Mouse (Mus musculus) urinary bladder, adult 18-20 months (tissue): ENCODE measurements around the gene Cenps.
A peak's percentile ranks its signal among the peaks of the same experiment; 100 is the strongest.
"Not testable (repeated sequence)": the region's sequence is repeated elsewhere in the genome, so short reads cannot be mapped to it uniquely, and the experiment has no call there.

ENCODE experiments used
- DNase-seq, 2 experiments: peaks; one replicate each; pipeline ENCODE4 v3.0.0; 2022; ENCODE audit warnings: low spot score in 2 of 2, mixed read lengths in 2 of 2

Cenps gene

DNA sequence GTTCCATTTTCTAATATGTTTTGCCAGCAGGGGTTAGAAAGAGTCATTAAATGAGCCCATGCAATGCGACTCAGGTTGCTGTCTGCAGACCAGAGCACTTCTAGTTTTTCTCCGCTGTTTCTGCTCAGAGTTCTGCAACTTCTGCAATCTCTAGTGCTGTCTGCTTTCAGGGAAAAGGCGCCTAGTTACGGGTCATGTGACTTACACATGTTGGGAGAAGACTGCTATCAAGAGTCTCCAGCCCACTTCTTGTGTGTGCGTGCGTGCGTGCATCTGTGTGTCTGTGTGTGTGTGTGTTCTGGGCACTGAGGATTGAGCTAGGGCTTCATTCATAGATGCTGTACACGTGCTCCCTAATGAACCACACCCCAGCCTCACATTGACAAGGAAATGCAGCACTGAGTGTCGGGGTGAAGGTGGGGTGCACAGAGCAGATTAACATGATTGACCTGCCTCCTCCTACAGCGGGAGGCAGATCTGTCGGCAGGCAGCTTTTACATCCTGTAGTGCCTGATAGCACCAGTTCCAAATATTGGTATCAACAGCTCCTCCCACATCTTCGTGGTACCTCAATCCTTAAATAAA is 17.4 kb downstream of the Cenps start:
- not testable (repeated sequence) for DNase-seq

DNA sequence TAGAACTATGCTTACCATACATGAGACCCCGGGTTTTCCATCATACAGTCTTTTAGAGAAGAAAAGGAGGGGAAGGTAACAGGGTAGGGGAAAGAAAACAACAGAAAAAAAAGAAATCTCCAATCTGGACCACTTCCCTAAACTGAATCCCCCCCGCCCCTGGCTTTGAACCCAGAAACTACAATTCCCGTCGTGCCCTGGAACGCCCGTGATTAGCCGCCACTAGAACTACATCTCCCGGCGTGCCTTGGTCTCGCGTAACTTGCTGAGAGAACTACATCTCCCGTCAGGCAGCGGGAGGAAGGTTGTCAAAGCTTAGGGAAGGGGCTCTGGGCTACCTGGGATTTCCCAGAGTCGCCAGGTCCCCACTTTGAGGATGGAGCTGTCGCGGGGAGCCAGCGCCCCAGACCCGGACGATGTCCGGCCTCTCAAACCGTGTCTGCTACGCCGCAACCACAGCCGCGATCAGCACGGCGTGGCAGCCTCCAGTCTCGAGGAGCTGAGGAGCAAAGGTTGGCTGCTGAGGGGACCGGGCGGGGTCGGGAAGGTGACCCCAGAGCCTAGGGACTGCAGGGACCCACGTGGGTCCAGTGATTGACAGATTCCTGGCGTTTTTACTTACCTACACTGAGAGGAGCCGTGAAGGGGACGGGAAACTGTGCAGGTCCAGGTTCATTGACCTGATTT is 33.4 kb downstream of the Cenps start, which contains the start of gene Dffa:
Dffa (plus strand) TSS at position 272 of the 687 bp plus-strand sequence.
- peak; percentile 89 to 96 for DNase-seq

DNA sequence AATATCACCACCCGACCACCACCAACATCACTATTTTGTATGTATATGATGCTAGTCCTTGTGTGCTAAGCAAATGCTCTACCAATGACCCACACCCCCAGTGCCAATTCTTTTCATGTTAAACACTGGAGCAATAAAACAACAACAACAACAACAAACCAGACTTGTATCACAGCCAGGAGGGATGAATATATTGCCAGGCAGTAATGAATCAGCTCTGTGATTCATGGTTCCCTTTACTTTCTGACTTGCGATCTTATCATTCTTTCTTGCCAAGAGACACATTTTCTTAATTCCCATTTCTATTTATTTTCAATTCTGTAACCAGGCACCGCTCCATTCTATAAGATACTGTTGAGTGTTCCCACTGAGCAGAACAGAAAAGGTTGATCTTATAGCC is 36.0 kb downstream of the Cenps start:
- DNase-seq, result no peak

DNA sequence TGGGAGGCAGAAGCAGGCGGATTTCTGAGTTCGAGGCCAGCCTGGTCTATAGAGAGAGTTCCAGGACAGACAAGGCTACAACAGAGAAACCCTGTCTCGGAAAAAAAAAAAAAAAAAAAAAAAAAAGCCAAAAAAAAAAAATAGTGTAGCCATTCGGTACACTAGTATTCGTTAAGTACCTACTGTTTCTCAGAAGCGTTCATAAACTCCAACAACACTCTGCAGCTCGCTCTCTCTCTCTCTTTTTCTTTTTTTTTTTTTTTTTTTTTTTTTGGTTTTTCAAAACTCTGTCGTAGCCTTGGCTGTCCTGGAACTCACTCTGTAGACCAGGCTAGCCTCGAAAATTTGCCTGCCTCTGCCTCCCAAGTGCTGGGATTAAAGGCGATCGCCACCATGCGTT is 37.0 kb downstream of the Cenps start:
- not testable (repeated sequence) for DNase-seq

DNA sequence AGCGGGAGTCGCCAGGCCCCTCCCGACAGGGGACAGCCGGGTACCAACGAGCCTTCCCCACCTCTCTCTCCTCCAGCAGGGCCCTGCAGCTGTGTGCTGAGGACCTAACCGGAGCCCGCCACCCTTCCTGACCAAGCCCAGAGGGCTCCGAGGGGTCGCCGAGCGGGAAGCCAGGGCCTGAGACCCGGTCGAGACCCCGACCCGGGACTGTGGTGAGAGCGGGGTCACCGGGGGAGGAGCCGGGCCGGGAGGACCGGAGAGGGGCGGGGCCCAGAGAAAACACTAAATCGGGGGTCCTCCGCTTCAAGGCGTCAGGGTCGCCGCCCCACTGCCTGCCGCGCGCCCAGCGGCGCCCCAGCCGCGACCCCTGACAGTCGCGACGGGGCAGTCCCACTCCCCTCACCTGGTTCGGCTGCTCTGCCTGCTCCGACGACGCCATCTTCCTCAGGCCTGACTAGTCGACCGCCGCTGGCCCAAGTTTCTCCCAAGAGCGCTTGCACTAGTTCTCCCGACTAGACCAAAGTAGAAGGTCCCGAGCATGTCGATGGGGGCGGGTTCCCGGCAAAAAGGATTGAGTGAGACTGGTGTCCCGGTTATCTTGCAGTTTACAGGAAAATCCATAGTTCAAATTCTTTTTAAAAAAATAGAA is 37.9 kb downstream of the Cenps start, which contains the start of gene Pex14:
Pex14 (minus strand) TSS at position 508 of the 649 bp plus-strand sequence.
- peak; percentile 88 to 93 for DNase-seq

DNA sequence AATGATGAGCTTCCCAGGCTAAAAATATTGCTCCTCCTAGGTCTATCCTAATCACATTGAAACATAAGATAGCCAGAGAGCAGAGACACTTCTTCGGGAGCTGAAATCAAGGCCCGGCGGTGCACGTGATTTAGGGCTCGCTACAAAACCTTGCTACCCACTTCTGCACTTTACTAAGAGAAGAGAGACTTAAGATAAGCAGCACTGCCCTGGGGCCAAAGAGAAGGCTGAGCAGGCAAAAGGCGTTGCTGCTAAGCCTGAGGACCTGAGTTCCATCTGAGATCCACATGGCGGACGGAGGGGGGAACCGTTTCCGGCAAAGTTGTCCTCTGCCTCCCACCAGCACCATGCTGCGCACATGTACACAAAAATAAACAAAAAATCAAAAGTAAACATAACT is 38.9 kb downstream of the Cenps start:
- no peak for DNase-seq

DNA sequence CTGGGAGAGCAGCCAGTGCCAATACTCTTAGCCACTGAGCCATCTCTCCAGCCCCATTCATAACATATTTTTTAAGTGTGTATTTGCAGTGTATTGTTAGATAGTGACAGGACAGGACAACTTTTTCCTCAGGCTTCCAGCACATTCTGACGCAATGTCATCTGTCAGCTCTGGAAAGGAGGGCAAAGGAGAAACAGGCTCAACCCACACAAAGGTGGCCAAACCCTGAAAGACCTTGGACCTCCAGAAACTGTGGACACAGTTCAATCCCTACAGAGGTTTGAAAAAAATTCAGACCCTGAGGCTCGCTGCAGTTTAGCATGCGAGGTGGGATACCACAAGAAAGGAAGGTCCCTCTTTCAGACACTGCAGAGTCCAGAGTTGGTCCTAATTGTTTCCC is 39.5 kb downstream of the Cenps start:
- DNase-seq, result no peak

DNA sequence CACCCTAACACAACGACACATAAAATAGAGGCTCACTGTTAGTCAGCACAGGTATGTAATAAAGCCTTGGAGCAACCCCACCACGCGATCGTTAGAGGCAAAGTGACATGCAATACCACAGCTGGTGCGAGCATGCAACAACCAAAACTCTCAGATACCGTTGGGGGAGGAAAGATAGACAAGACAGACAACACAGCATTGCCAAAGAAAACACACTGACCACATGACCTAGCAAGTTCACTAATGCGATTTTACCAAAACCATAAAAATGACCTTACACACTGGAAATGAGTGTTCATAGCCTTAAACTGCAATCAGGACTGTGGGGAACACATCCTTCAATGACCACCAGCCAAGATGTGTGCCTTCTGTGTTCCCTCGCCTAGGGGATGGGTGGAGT is 46.1 kb downstream of the Cenps start:
- no peak for DNase-seq

DNA sequence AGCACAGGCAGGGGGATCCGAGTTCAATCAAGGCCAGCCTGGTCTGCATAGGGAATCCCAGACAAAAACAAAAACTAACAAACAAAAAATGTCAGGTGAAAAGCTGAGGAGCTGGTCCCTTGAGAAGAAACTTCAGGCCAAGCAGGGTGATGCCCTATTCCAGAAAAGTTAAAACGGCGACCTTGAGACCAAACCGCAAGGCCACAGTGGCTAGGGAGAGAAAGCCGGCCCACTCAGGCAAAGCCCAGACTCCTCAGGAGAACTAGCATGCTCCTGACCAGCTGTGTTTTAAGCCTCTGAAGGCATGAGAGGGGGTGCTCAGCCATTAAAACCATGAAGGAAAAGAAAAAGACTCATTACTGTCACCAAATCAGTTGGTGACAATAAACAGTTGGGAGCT is 52.0 kb downstream of the Cenps start:
- DNase-seq, result no peak

DNA sequence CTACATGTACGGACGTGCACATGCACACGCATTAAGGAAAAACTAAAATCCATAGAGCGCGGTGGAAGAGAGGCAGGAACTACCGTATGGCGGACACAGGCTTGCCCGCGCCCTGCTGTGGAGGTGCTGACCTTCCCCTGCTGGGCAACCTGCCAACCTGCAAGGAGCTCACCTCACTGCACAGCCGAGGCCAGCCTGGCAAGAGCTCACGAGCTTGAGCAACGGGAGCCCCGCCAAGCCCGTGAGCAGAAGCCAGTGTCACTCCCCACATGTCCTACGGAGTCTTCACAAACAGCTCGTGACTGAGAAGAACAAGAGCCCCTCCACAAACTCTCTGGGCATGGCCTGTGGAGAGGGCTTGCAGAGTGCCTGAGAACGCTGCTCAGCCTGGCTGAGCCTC is 55.9 kb downstream of the Cenps start:
- peak; percentile 73 to 79 for DNase-seq

DNA sequence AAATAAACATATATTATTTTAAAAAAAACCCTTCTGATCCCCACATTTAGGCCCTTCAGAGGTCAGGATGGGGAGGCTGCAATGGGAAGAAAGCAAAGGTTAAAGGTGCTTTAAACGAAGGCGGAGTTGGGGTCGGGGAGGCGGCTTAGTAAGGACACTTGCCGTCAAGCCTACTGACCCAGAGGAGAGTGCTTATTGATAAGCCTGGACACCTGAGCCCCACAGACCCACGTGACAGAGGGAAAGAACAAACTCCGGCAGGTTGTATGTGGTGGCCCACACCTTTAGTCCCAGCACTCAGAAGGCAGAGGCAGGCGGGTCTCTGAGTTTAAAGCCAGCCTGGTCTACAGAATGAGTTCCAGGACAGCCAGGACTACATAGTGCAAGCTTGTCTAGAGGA is 57.3 kb downstream of the Cenps start:
- DNase-seq, result no peak

DNA sequence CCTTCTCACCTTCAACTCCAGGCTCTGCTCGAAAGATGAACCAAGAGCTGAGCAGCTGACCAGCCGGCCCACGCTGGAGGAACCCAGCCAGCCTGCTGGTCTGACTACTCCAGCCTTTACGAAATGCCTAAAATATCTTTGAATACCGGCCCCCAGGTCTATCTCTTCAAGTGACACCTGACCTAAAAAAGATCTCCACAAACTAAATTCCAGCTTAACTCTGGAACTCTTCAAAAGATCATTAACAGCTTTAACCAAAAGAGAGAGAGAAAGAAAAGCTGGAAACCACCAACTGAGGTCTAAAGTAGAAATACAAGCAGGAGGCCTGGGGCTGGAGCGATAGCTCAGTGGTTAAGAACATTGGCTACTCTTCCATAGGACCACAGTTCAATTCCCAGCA is 57.8 kb downstream of the Cenps start:
- DNase-seq, result no peak

DNA sequence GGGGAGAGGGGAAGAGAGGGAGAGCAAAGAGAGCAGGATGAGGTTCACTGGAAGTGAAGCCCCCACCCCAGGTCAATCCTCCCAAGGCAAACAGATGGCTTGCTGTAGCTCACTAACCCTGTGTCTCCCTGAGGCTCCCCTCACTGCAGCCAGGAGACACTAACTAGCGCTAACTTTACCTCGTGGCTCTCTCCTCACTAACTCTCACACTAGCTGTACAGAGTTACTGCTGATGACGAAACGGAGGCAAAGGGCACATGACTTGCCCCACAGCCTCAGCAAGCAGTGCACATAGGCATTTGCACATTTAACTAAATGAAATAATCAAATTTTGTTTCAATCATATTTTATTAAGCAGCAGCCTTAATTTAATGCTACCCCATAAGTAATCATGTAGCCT is 59.2 kb downstream of the Cenps start:
- no peak for DNase-seq
